Mouse (Mus musculus) G1E (cell line): ENCODE measurements around the gene 9530077C05Rik. TPM values are rescaled to one million over a fixed set of nuclear protein-coding genes. Genes with fewer than 3 reads are reported as not detected.

ENCODE experiments used
- ATAC-seq: 2 replicates; pipeline ENCODE4 v1.8.0; 2016; ENCODE audit warnings: mild to moderate bottlenecking; ENCODE audit not compliant: insufficient number of reproducible peaks, poor library complexity, low FRiP score, severe bottlenecking; ENCODE audit errors: extremely low read depth
- DNase-seq: peaks from one replicate; pipeline ENCODE4 v3.0.0; 2012; ENCODE audit warnings: low spot score
- H3K27me3 ChIP-seq: 2 replicates; pipeline ENCODE4 v1.6.1; 2012; ENCODE audit warnings: mild to moderate bottlenecking, low read length, inconsistent platforms; ENCODE audit not compliant: insufficient read depth
- H3K36me3 ChIP-seq: replicated peaks from 2 replicates; pipeline ENCODE3; 2012; ENCODE audit warnings: mild to moderate bottlenecking, inconsistent platforms
- H3K4me1 ChIP-seq: 2 replicates; pipeline ENCODE4 v1.6.1; 2012; ENCODE audit warnings: low read depth, low read length, inconsistent platforms, mixed read lengths; ENCODE audit not compliant: insufficient read depth
- H3K4me3 ChIP-seq: 2 replicates; pipeline ENCODE4 v1.5.1; 2012; ENCODE audit warnings: low read depth, mild to moderate bottlenecking, inconsistent platforms, low read length, moderate library complexity, mixed read lengths
- H3K9me3 ChIP-seq: replicated peaks from 2 replicates; pipeline ENCODE4 v1.6.1; 2012; ENCODE audit warnings: inconsistent platforms
- CTCF ChIP-seq: IDR thresholded peaks from 2 replicates; pipeline ENCODE4 v1.5.1; 2012; ENCODE audit warnings: low read depth, low read length, inconsistent platforms, mixed read lengths
- GATA1 ChIP-seq: IDR thresholded peaks from 2 replicates; pipeline ENCODE4 v1.6.1; 2012; ENCODE audit warnings: borderline replicate concordance, low read length, inconsistent platforms, mixed read lengths
- GATA2 ChIP-seq: IDR thresholded peaks from 2 replicates; pipeline ENCODE4 v1.6.1; 2012; ENCODE audit warnings: low read depth, low read length, inconsistent platforms, borderline replicate concordance
- POLR2AphosphoS5 ChIP-seq: IDR thresholded peaks from 2 replicates; pipeline ENCODE4 v1.6.1; 2012; ENCODE audit warnings: low read depth, low read length, inconsistent platforms; ENCODE audit not compliant: insufficient replicate concordance
- TAL1 ChIP-seq: conservative IDR thresholded peaks from 2 replicates; pipeline ENCODE4 v1.6.1; 2012; ENCODE audit warnings: low read depth, low read length, inconsistent platforms, mixed read lengths
- polyA plus RNA-seq: library from polyadenylated mRNA; stranded (reverse); fragments of >175 nt; gene quantifications from 2 replicates; pipeline ENCODE4 v1.2.3, GENCODE M21; 2012
- total RNA-seq, 2 experiments: library from RNA; stranded (forward) in 1 of 2; stranded (reverse) in 1 of 2; fragments of 200-1000 nt in 1 of 2; fragments of >200 nt in 1 of 2; fragmentation: Nextera tagmentation in 1 of 2; gene quantifications; 2 replicates each; pipeline ENCODE4 v1.2.3; 2014 to 2017

The 9530077C05Rik gene
- total and polyA plus RNA-seq, 3 experiments: 1.3 to 6.8 (median 5.1) TPM

DNA sequence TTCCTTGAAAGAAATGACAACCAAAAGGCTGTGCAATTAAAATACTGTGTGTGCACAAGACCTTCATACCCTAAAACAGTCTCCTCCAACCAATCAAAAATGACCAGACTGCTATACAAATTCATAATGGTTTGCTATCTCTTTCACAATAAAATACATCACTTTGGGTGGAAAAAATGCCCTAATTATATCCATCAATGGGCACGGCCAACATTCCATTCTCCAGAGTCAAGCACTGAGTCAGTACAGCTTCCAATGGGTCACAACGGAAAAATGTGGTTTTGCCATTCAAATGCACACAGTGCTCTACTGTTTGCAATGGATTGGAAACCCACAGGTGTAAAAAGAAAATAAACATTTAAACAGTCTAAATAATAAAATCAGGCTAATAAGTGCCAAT lies 25.4 kb upstream of the 9530077C05Rik start:
- peaks cover 63% of the 10 kb centered on the region for H3K4me1 ChIP-seq
- no peaks in the 10 kb centered on the region for H3K27me3 ChIP-seq
- no peaks in the 10 kb centered on the region for H3K9me3 ChIP-seq
- DNase-seq: no peak
- no peak for ATAC-seq
- no peak overlapping the region; the same call in 1 of the 2 replicates for H3K4me3 ChIP-seq
- TF ChIP-seq CTCF (no peak), GATA2 (no peak), GATA1 (no peak), TAL1 (no peak), POLR2AphosphoS5 (no peak)
- peaks cover 47% of the 10 kb centered on the region for H3K36me3 ChIP-seq

DNA sequence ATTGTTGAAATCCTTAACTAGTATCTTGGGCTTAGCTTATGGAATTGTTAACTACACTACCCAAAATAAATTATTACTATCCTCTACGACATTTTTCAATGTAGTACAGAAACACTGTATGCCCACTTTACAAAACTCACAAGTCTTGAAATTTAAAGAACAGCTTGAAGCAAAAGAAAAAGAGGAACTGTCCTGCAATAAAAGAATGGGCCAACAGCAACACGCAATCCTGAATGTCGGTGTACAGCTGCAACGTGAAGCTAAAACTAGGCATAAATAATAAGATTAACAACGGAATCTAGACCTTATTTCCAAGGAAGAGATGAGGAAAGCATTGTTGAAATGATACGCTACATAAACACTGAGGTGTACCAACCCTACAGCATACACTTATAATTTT lies 23.4 kb upstream of the 9530077C05Rik start:
- peaks cover 30% of the 10 kb centered on the region for H3K36me3 ChIP-seq
- TF ChIP-seq CTCF: no peak
- TF ChIP-seq GATA2: no peak
- no peak for TF ChIP-seq POLR2AphosphoS5
- TF ChIP-seq GATA1: no peak
- no peak for TF ChIP-seq TAL1
- H3K27me3 ChIP-seq: no peaks in the 10 kb centered on the region
- peak overlapping the region; percentile 83 for H3K4me3 ChIP-seq
- DNase-seq: peak; percentile 29
- H3K4me1 ChIP-seq: peaks cover 50% of the 10 kb centered on the region
- ATAC-seq: no peak
- no peaks in the 10 kb centered on the region for H3K9me3 ChIP-seq

DNA sequence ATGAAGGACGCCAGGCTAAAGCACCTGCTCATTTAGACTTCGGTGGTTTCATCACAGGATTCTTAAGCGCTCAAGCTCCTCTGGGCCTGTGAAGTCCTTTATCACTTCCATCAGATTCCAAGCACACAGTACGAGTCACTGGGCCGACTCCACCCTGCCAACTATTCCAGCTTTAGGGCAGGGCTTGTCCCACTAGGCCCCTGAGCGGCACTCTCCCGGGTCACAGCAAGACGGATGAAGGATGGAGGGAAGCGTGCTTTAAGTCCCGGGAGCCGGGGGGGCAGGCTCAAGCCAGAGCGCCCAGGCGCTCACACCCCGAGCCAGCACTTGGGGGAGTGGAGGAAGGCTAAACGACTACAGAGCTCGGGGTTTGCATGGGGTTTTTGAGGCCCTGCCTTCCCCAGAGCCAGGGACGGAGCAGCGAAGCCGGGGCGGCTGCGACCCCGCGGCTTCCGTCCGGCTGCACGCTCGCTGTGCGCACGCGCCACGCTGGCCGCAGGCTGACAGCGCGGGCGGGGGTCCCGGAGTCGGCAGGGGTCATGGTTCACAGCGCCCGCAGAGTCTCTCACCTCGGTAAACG lies 22.8 kb upstream of the 9530077C05Rik start:
- Histone ChIP-seq H3K9me3 (no peaks in the 10 kb centered on the region), H3K27me3 (no peaks in the 10 kb centered on the region), H3K4me1 (peaks cover 45% of the 10 kb centered on the region), H3K4me3 (peak overlapping the region; percentile 83), H3K36me3 (peaks cover 24% of the 10 kb centered on the region)
- TF ChIP-seq GATA2: no peak
- no peak for TF ChIP-seq POLR2AphosphoS5
- TF ChIP-seq TAL1: no peak
- no peak for TF ChIP-seq CTCF
- no peak for TF ChIP-seq GATA1
- ATAC-seq (0 out of 2 replicates have a peak, but pooled peaks have one; percentile 12), DNase-seq (peak; percentile 37)

DNA sequence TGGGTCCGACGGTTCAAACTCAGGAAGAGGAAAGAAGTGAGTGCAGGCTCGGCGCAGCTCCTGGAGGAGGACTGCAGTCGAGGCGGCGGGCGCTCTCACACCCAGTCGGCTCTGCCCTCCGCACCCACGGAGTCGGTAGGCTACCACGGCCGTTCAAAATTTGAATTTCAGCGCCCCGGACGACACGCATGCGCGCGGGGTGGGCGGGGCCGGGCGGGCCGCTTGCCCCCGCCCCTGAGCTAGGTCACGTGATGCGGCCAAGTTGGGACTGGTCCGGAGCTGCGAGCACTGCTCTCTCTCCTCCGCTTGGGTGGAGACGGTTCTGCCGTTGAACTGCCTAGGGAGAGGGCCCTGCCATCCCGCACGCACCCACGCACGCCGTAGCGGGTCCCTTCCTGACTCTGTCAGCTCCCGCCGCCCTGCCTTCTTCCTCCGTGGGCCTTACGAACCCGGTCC lies 22.3 kb upstream of the 9530077C05Rik start, which contains the start of gene Anln:
TSS of gene Anln (minus strand) at position 168 of the 456 bp plus-strand sequence.
- Histone ChIP-seq H3K27me3 (no peaks in the 10 kb centered on the region), H3K9me3 (no peaks in the 10 kb centered on the region), H3K36me3 (peaks cover 21% of the 10 kb centered on the region), H3K4me1 (peaks cover 40% of the 10 kb centered on the region), H3K4me3 (peak within 1 kb of the TSS; percentile 83)
- ATAC-seq (peak; percentile 71), DNase-seq (peak; percentile 74)
- TF ChIP-seq GATA1 (no peak), GATA2 (no peak), TAL1 (no peak), POLR2AphosphoS5 (no peak), CTCF (no peak)

DNA sequence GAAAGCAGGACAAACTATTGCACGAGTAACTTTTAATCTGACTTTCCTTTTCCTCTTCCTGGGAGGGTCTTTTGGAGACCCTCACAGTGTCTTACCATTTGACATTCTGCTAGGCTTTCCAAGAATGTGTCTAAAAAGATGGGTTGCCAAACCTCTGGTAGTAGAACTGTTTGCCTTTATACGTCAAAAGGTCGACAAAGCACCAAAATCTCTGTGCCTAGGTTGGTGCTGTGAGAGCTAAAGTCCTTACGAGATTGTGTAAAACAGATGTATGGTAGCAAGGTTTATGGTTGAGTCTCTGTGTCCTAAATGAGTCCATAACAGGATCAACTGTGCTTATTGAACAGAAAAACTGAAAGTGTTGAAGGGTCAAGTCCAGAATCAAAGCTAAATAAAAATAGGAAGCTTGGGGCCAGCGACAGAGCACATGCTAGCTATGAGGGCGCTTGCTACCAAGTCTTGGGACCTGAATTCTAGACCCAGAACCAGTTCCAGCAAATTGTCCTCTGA lies 21.5 kb upstream of the 9530077C05Rik start:
- H3K4me1 ChIP-seq: peaks cover 38% of the 10 kb centered on the region
- H3K36me3 ChIP-seq: peaks cover 21% of the 10 kb centered on the region
- TF ChIP-seq POLR2AphosphoS5 (no peak), GATA1 (no peak), GATA2 (no peak), CTCF (no peak), TAL1 (no peak)
- no peaks in the 10 kb centered on the region for H3K27me3 ChIP-seq
- ATAC-seq: no peak
- H3K9me3 ChIP-seq: no peaks in the 10 kb centered on the region
- peak overlapping the region; percentile 83; the same call in 1 of the 2 replicates for H3K4me3 ChIP-seq
- no peak for DNase-seq

DNA sequence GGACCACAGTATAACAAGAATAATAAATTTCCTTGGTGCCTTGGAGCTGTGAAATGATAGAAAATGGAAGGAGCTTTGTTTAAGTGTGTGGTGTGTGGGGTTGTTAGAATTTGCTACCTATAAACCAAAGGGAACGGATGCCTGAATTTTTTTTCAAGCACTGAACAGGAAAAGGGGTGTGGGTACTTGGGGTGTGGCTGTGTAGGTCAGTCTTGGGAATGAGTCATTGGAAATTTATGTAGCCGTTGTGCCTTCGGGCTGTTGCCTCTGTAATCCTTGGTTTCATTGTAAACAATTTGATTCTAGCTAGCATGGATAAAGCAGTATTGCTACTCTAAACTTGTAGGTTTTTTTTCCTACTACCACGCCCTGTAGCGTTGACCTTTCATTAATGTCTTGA lies 20.9 kb upstream of the 9530077C05Rik start:
- Histone ChIP-seq H3K27me3 (no peaks in the 10 kb centered on the region), H3K4me1 (peaks cover 35% of the 10 kb centered on the region), H3K36me3 (peaks cover 20% of the 10 kb centered on the region), H3K9me3 (no peaks in the 10 kb centered on the region), H3K4me3 (no peak overlapping the region; the same call in 1 of the 2 replicates)
- ATAC-seq (no peak), DNase-seq (no peak)
- TF ChIP-seq GATA2 (no peak), POLR2AphosphoS5 (no peak), CTCF (no peak), GATA1 (no peak), TAL1 (no peak)
